ENCODE assay signal across 11 mouse cellular contexts in genomic region chr4:83223197-83223596, GRCm38 (mm10).
"Had no signal": no experiment of that assay in that cellular context is flagged by ENCODE, and none has a peak within 500 bp of the region (broad histone marks: within the 10 kb centered on the region; RNA-seq: fewer than 3 reads in every experiment).

No protein-coding gene starts in this region.

- H3K27ac ChIP-seq: kidney, embryonic 15.5 days; limb, embryonic 10.5 days; liver, embryonic 12.5 days; midbrain, embryonic 12.5 days; stomach, postnatal 0 days had no signal

- ATAC-seq: intestine, embryonic 16.5 days; liver, embryonic 12.5 days had no signal

- H3K4me3 ChIP-seq: kidney, embryonic 15.5 days; limb, embryonic 10.5 days; liver, embryonic 12.5 days; midbrain, embryonic 12.5 days had no signal

- DNase-seq: kidney, adult 2 months; kidney, postnatal 14 days; right cerebral cortex, adult 18-20 months; right cerebral cortex, postnatal 25 days; thymus, postnatal 4 days had no signal
